Mouse (Mus musculus) heart, embryonic 15.5 days (tissue): ENCODE results near the gene Pafah1b1. TPM values are rescaled to one million over a fixed set of nuclear protein-coding genes. Genes with fewer than 3 reads are reported as not detected.

Experiments
- ATAC-seq: fragments of 200-750 bp; cut with Nextera tagmentation; replicated peaks from 2 replicates; pipeline ENCODE4 v1.8.0; 2017; ENCODE audit warnings: low read depth, moderate TSS enrichment; ENCODE audit not compliant: insufficient number of reproducible peaks, insufficient read depth, low FRiP score
- H3K27ac ChIP-seq: fragments of 300-500 bp; sonication (generic); 2 replicates; pipeline ENCODE4 v1.5.1; 2015; ENCODE audit warnings: mild to moderate bottlenecking, inconsistent platforms
- H3K27me3 ChIP-seq: fragments of 300-500 bp; sonication (generic); 2 replicates; pipeline ENCODE4 v1.6.1; 2015; ENCODE audit warnings: inconsistent platforms
- H3K36me3 ChIP-seq: fragments of 300-500 bp; sonication (generic); 2 replicates; pipeline ENCODE4 v1.6.1; 2015; ENCODE audit warnings: mild to moderate bottlenecking, inconsistent platforms
- H3K4me1 ChIP-seq: fragments of 300-500 bp; sonication (generic); replicated peaks from 2 replicates; pipeline ENCODE4 v1.6.1; 2015; ENCODE audit warnings: inconsistent platforms
- H3K4me2 ChIP-seq: fragments of 300-500 bp; sonication (generic); 2 replicates; pipeline ENCODE4 v1.6.1; 2015; ENCODE audit warnings: inconsistent platforms, mild to moderate bottlenecking, moderate library complexity
- H3K4me3 ChIP-seq: fragments of 300-500 bp; sonication (generic); 2 replicates; pipeline ENCODE4 v1.5.1; 2015; ENCODE audit warnings: mild to moderate bottlenecking, inconsistent platforms
- H3K9ac ChIP-seq: fragments of 300-500 bp; sonication (generic); 2 replicates; pipeline ENCODE4 v1.6.1; 2015; ENCODE audit warnings: mild to moderate bottlenecking, inconsistent platforms
- H3K9me3 ChIP-seq: fragments of 300-500 bp; sonication (generic); replicated peaks from 2 replicates; pipeline ENCODE4 v1.6.1; 2016; ENCODE audit warnings: inconsistent platforms
- WGBS: fragments of 180-500 bp; shearing (Covaris S2); methylation state at CpG from one replicate; pipeline ENCODE4 v1.1.7; 2015; ENCODE audit warnings: mixed read lengths; 5-methylcytosine and 5-hydroxymethylcytosine counted together
- polyA plus RNA-seq: library from polyadenylated mRNA; unstranded; fragments of >200 nt; fragmentation: Nextera tagmentation; extraction: Ambion mirVana; gene quantifications from 2 replicates; pipeline ENCODE4 v1.2.1, GENCODE M21; 2015

Pafah1b1 gene
- polyA plus RNA-seq, 1 experiment from 2014 or later = 46.9 TPM

- H3K27me3 ChIP-seq = no peaks in the 10 kb centered on the region
Observed at GRCm38 (mm10) chr11:74670151-74670550, 54.3 kb downstream of the Pafah1b1 start.

GRCm38 (mm10) chr11:74668971-74669370 is 55.5 kb downstream of the Pafah1b1 start:
- Histone ChIP-seq H3K4me3 (no peak overlapping the region), H3K4me1 (no peaks in the 10 kb centered on the region), H3K9ac (no peak overlapping the region), H3K9me3 (no peaks in the 10 kb centered on the region), H3K4me2 (no peak overlapping the region), H3K36me3 (peaks cover 66% of the 10 kb centered on the region), H3K27ac (no peak overlapping the region), H3K27me3 (no peaks in the 10 kb centered on the region)
- no peak for ATAC-seq
- 91% methylated on average over 2 of the region's 2 CpGs for WGBS

More at GRCm38 (mm10) chr11:74670151-74670550, 54.3 kb downstream of the Pafah1b1 start:
- ATAC-seq = no peak
- no peak overlapping the region for H3K27ac ChIP-seq
- no peaks in the 10 kb centered on the region for H3K9me3 ChIP-seq
- no peak overlapping the region for H3K4me2 ChIP-seq
- H3K4me1 ChIP-seq = no peaks in the 10 kb centered on the region
- H3K4me3 ChIP-seq = no peak overlapping the region
- peaks cover 61% of the 10 kb centered on the region for H3K36me3 ChIP-seq
- no peak overlapping the region for H3K9ac ChIP-seq

GRCm38 (mm10) chr11:74668466-74668865 is 56.0 kb downstream of the Pafah1b1 start:
- no peaks in the 10 kb centered on the region for H3K4me1 ChIP-seq
- no peak overlapping the region for H3K9ac ChIP-seq
- H3K9me3 ChIP-seq = no peaks in the 10 kb centered on the region
- ATAC-seq = no peak
- no peak overlapping the region for H3K27ac ChIP-seq
- H3K4me3 ChIP-seq = no peak overlapping the region
- H3K27me3 ChIP-seq = no peaks in the 10 kb centered on the region
- WGBS = 90% methylated on average over 5 of the region's 5 CpGs
- H3K4me2 ChIP-seq = no peak overlapping the region
- peaks cover 71% of the 10 kb centered on the region for H3K36me3 ChIP-seq

- H3K9me3 ChIP-seq = no peaks in the 10 kb centered on the region
- peaks cover 75% of the 10 kb centered on the region for H3K36me3 ChIP-seq
- no peaks in the 10 kb centered on the region for H3K4me1 ChIP-seq
- no peak overlapping the region for H3K27ac ChIP-seq
- H3K4me2 ChIP-seq = no peak overlapping the region
- ATAC-seq = no peak
- H3K9ac ChIP-seq = no peak overlapping the region
- no peak overlapping the region for H3K4me3 ChIP-seq
- WGBS = 95% methylated on average over 13 of the region's 13 CpGs
- no peaks in the 10 kb centered on the region for H3K27me3 ChIP-seq
Observed at GRCm38 (mm10) chr11:74667582-74668010, 56.9 kb downstream of the Pafah1b1 start.

GRCm38 (mm10) chr11:74666776-74667581 is 57.5 kb downstream of the Pafah1b1 start:
- WGBS = 94% methylated on average over 14 of the region's 14 CpGs
- Histone ChIP-seq H3K27me3 (no peaks in the 10 kb centered on the region), H3K36me3 (peaks cover 82% of the 10 kb centered on the region), H3K9ac (no peak overlapping the region), H3K4me1 (no peaks in the 10 kb centered on the region), H3K4me3 (no peak overlapping the region), H3K27ac (no peak overlapping the region), H3K9me3 (no peaks in the 10 kb centered on the region), H3K4me2 (no peak overlapping the region)
- no peak for ATAC-seq

- 88% methylated on average over 5 of the region's 5 CpGs for WGBS
- no peaks in the 10 kb centered on the region for H3K4me1 ChIP-seq
Observed at GRCm38 (mm10) chr11:74666284-74666652, 58.2 kb downstream of the Pafah1b1 start.

GRCm38 (mm10) chr11:74665631-74666283 is 58.7 kb downstream of the Pafah1b1 start:
- H3K27me3 ChIP-seq = no peaks in the 10 kb centered on the region
- WGBS = 87% methylated on average over 17 of the region's 17 CpGs
- no peak for ATAC-seq

More at GRCm38 (mm10) chr11:74666284-74666652, 58.2 kb downstream of the Pafah1b1 start:
- ATAC-seq = no peak
- Histone ChIP-seq H3K27me3 (no peaks in the 10 kb centered on the region), H3K9ac (no peak overlapping the region), H3K9me3 (no peaks in the 10 kb centered on the region), H3K36me3 (peaks cover 89% of the 10 kb centered on the region), H3K4me3 (no peak overlapping the region), H3K27ac (no peak overlapping the region), H3K4me2 (no peak overlapping the region)

GRCm38 (mm10) chr11:74664906-74665305 is 59.6 kb downstream of the Pafah1b1 start:
- no peak overlapping the region for H3K4me2 ChIP-seq
- peaks cover 96% of the 10 kb centered on the region for H3K36me3 ChIP-seq
- H3K4me3 ChIP-seq = no peak overlapping the region
- no peak overlapping the region for H3K9ac ChIP-seq
- H3K27me3 ChIP-seq = no peaks in the 10 kb centered on the region
- no peak for ATAC-seq
- H3K9me3 ChIP-seq = no peaks in the 10 kb centered on the region
- H3K27ac ChIP-seq = no peak overlapping the region
- no peaks in the 10 kb centered on the region for H3K4me1 ChIP-seq
- whole genome bisulfite sequencing = 90% methylated on average over 8 of the region's 8 CpGs

More at GRCm38 (mm10) chr11:74665631-74666283, 58.7 kb downstream of the Pafah1b1 start:
- Histone ChIP-seq H3K36me3 (peaks cover 94% of the 10 kb centered on the region), H3K27ac (no peak overlapping the region), H3K4me2 (no peak overlapping the region), H3K9me3 (no peaks in the 10 kb centered on the region), H3K4me1 (no peaks in the 10 kb centered on the region), H3K9ac (no peak overlapping the region), H3K4me3 (no peak overlapping the region)

GRCm38 (mm10) chr11:74664279-74664678 is 60.2 kb downstream of the Pafah1b1 start:
- Histone ChIP-seq H3K4me1 (no peaks in the 10 kb centered on the region), H3K4me2 (no peak overlapping the region), H3K27ac (no peak overlapping the region), H3K9me3 (no peaks in the 10 kb centered on the region), H3K9ac (no peak overlapping the region), H3K36me3 (peaks cover 98% of the 10 kb centered on the region), H3K27me3 (no peaks in the 10 kb centered on the region), H3K4me3 (no peak overlapping the region)
- WGBS = 79% methylated on average over 3 of the region's 3 CpGs
- ATAC-seq = no peak

GRCm38 (mm10) chr11:74662221-74662620 is 62.2 kb downstream of the Pafah1b1 start:
- H3K27me3 ChIP-seq = no peaks in the 10 kb centered on the region
- H3K4me1 ChIP-seq = no peaks in the 10 kb centered on the region
- H3K9me3 ChIP-seq = peaks cover 4% of the 10 kb centered on the region; the same call in 1 of the 2 replicates
- WGBS = 84% methylated on average over 6 of the region's 6 CpGs
- H3K36me3 ChIP-seq = peaks cover 100% of the 10 kb centered on the region
- no peak overlapping the region for H3K27ac ChIP-seq
- H3K4me3 ChIP-seq = no peak overlapping the region
- H3K9ac ChIP-seq = no peak overlapping the region
- no peak overlapping the region for H3K4me2 ChIP-seq
- ATAC-seq = no peak

- no peak for ATAC-seq
- no peak overlapping the region for H3K4me3 ChIP-seq
- no peak overlapping the region for H3K9ac ChIP-seq
- 88% methylated on average over 19 of the region's 19 CpGs for WGBS
- no peak overlapping the region for H3K27ac ChIP-seq
- no peaks in the 10 kb centered on the region for H3K27me3 ChIP-seq
- H3K4me2 ChIP-seq = no peak overlapping the region
- peaks cover 4% of the 10 kb centered on the region; the same call in 1 of the 2 replicates for H3K9me3 ChIP-seq
- no peaks in the 10 kb centered on the region for H3K4me1 ChIP-seq
- H3K36me3 ChIP-seq = peaks cover 100% of the 10 kb centered on the region
Observed at GRCm38 (mm10) chr11:74661641-74662040, 62.8 kb downstream of the Pafah1b1 start.
